8 mouse cellular contexts compared by ENCODE assay signal in the genomic region with DNA sequence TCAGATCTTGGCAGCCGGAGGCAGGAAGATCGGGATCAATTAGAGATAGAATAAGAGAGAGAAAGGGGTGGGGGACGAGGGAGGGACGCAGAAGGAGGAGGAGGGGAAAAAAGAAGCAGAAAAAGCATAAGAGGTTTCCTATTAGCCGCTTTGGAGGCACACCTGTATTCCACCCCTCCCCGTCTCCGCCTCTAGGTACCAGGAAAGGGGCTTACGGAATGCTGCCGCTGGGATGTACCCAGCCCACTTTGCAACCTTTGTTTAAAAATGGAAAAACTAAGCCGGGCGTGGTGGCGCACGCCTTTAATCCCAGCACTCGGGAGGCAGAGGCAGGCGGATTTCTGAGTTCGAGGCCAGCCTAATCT. TPM values are rescaled to one million over a fixed set of nuclear protein-coding genes. Genes with fewer than 3 reads are reported as not detected.
DNase-seq lines count a peak whose midpoint lies in the region; ATAC-seq and TF ChIP-seq lines count a peak whose summit lies in the region.

No protein-coding gene starts in this region.

- no peak for ATAC-seq in heart, embryonic 13.5 days (ENCODE audit: extremely low read depth, insufficient number of reproducible peaks, low FRiP score, low TSS enrichment)
- no peak for ATAC-seq in G1E (ENCODE audit: extremely low read depth, insufficient number of reproducible peaks, low FRiP score, poor library complexity, severe bottlenecking)
- ATAC-seq in heart, embryonic 16.5 days (replicated peaks; ENCODE audit: extremely low read depth, insufficient read depth, low FRiP score) = no peak
- ATAC-seq in frontal cortex, adult (ENCODE audit: low TSS enrichment) = no peak

- peak overlapping the region; percentile 76 for H3K4me3 ChIP-seq in heart, embryonic 13.5 days
- H3K4me3 ChIP-seq in G1E (ENCODE audit: low read depth, low read length) = peak overlapping the region; percentile 85
- peak overlapping the region; percentile 76 for H3K4me3 ChIP-seq in heart, embryonic 16.5 days (ENCODE audit: low read length)
- peak overlapping the region; percentile 91 for H3K4me3 ChIP-seq in macrophage (ENCODE audit: inconsistent target)

- H3K9me3 ChIP-seq in heart, embryonic 13.5 days = no peaks in the 10 kb centered on the region
- H3K9me3 ChIP-seq in G1E (replicated peaks) = no peaks in the 10 kb centered on the region
- H3K9me3 ChIP-seq in heart, embryonic 16.5 days (replicated peaks; ENCODE audit: control insufficient read depth, low read length) = no peaks in the 10 kb centered on the region

- peak overlapping the region; percentile 77 for H3K4me2 ChIP-seq in heart, embryonic 13.5 days
- H3K4me2 ChIP-seq in heart, embryonic 16.5 days (ENCODE audit: low read depth, low read length) = peak overlapping the region; percentile 94

- no peak for TF ChIP-seq CTCF in G1E (IDR thresholded peaks at IDR 0.05; ENCODE audit: low read depth, low read length)

- H3K36me3 ChIP-seq in heart, embryonic 13.5 days = peaks cover 24% of the 10 kb centered on the region
- peaks cover 29% of the 10 kb centered on the region for H3K36me3 ChIP-seq in G1E (replicated peaks)
- H3K36me3 ChIP-seq in heart, embryonic 16.5 days (ENCODE audit: control insufficient read depth, insufficient read depth) = peaks cover 6% of the 10 kb centered on the region
- peaks cover 9% of the 10 kb centered on the region for H3K36me3 ChIP-seq in macrophage (ENCODE audit: inconsistent target)

- DNase-seq in heart, adult 9 months (ENCODE audit: low spot score in 2 of 2) = no peak
- DNase-seq in G1E (ENCODE audit: low spot score) = no peak
- no peak for DNase-seq in cerebellum, adult 9-11 months
- no peak for DNase-seq in embryo, embryonic 9.5 days (ENCODE audit: extremely low spot score)

- H3K9ac ChIP-seq in heart, embryonic 13.5 days = peak overlapping the region; percentile 91
- H3K9ac ChIP-seq in heart, embryonic 16.5 days (ENCODE audit: low read length) = peak overlapping the region; percentile 91

- H3K27ac ChIP-seq in heart, embryonic 13.5 days (replicated peaks) = peak overlapping the region; percentile 91
- peak overlapping the region; percentile 95 for H3K27ac ChIP-seq in heart, embryonic 16.5 days (ENCODE audit: low read length)
- H3K27ac ChIP-seq in macrophage = peak overlapping the region; percentile 35

- peaks cover 40% of the 10 kb centered on the region for H3K4me1 ChIP-seq in heart, embryonic 13.5 days
- H3K4me1 ChIP-seq in G1E (ENCODE audit: insufficient read depth, low read depth, low read length) = peaks cover 63% of the 10 kb centered on the region
- H3K4me1 ChIP-seq in heart, embryonic 16.5 days (ENCODE audit: control insufficient read depth, insufficient read depth, low read length) = peaks cover 25% of the 10 kb centered on the region

- peaks cover 42% of the 10 kb centered on the region for H3K79me2 ChIP-seq in macrophage (ENCODE audit: inconsistent target)

- WGBS in heart, embryonic 13.5 days = 19% methylated on average over 16 of the region's 16 CpGs
- WGBS in heart, embryonic 16.5 days = 21% methylated on average over 16 of the region's 16 CpGs
- WGBS in macrophage (ENCODE audit: missing documents) = 48% methylated on average over 12 of the region's 16 CpGs

- H3K27me3 ChIP-seq in heart, embryonic 13.5 days (replicated peaks) = peaks cover 41% of the 10 kb centered on the region
- H3K27me3 ChIP-seq in G1E (ENCODE audit: insufficient read depth, low read length) = peaks cover 7% of the 10 kb centered on the region
- peaks cover 21% of the 10 kb centered on the region for H3K27me3 ChIP-seq in heart, embryonic 16.5 days (ENCODE audit: control insufficient read depth, insufficient read depth, low read length)

RNA-seq across cellular contexts. Expression of gene Zfp296, which starts 3.3 kb away (rescaled TPM):
- polyA plus RNA-seq in heart, embryonic 13.5 days (2015; fragmentation: Nextera tagmentation; extraction: Ambion mirVana) = 0.12 and 0.32 TPM in 2 replicates
- total RNA-seq in G1E (2014; fragmentation: Nextera tagmentation) (0.53 and 0.97 TPM in 2 replicates), G1E (2017) (0.81 and 0.82 TPM in 2 replicates)
- polyA plus RNA-seq in G1E (2012) (3.4 TPM in 2 replicates), macrophage (2018) (0.16 to 0.24 TPM in 2 of 3 replicates, not detected in the other)
- 0.24 and 0.66 TPM in 2 replicates for polyA plus RNA-seq in heart, embryonic 16.5 days (2015; fragmentation: Nextera tagmentation; extraction: Ambion mirVana)
- 1 to 10 TPM in 4 of 26 experiments, under 1 TPM in 9, not detected in 13; 0.53 to 1.5 (median 0.73) TPM for total RNA-seq in macrophage (2018; cell fraction: chromatin; rRNA removed)
- total RNA-seq in macrophage (2018; cell fraction: cytosol; rRNA removed) = under 1 TPM in 23 of 26 experiments, not detected in 3; 0.10 to 0.72 (median 0.20) TPM
- total RNA-seq in macrophage (2018; cell fraction: nucleus; rRNA removed) = 1 to 10 TPM in 7 of 26 experiments, under 1 TPM in 11, not detected in 8; 0.29 to 2.0 (median 0.79) TPM

RNA-seq across cellular contexts. Expression of gene Gemin7, which starts 3.6 kb away (rescaled TPM):
- 114 and 134 TPM in 2 replicates for polyA plus RNA-seq in heart, embryonic 13.5 days (2015; fragmentation: Nextera tagmentation; extraction: Ambion mirVana)
- total RNA-seq in G1E (2014; fragmentation: Nextera tagmentation) (50.8 and 51.2 TPM in 2 replicates), G1E (2017) (25.8 and 31.3 TPM in 2 replicates)
- polyA plus RNA-seq in G1E (2012) (52.7 and 55.4 TPM in 2 replicates), macrophage (2018) (16.9 to 46.6 TPM (median 40.7 TPM) in 3 replicates)
- 125 and 127 TPM in 2 replicates for polyA plus RNA-seq in heart, embryonic 16.5 days (2015; fragmentation: Nextera tagmentation; extraction: Ambion mirVana)
- total RNA-seq in macrophage (2018; cell fraction: chromatin; rRNA removed) = 10 to 100 TPM in 10 of 26 experiments, 1 to 10 TPM in 16; 3.2 to 19.6 (median 8.9) TPM
- total RNA-seq in macrophage (2018; cell fraction: cytosol; rRNA removed) = 10 to 100 TPM; 35.9 to 57.6 (median 43.0) TPM
- total RNA-seq in macrophage (2018; cell fraction: nucleus; rRNA removed) = 10 to 100 TPM in 23 of 26 experiments, 1 to 10 TPM in 3; 9.0 to 31.5 (median 19.9) TPM

RNA-seq across cellular contexts. Expression of gene Ppp1r37, which starts 10.9 kb away (rescaled TPM):
- 15.0 and 17.2 TPM in 2 replicates for polyA plus RNA-seq in heart, embryonic 13.5 days (2015; fragmentation: Nextera tagmentation; extraction: Ambion mirVana)
- total RNA-seq in G1E (2014; fragmentation: Nextera tagmentation) (22.4 and 23.0 TPM in 2 replicates), G1E (2017) (10.9 and 13.1 TPM in 2 replicates)
- polyA plus RNA-seq in G1E (2012) (68.4 and 71.2 TPM in 2 replicates), macrophage (2018) (21.4 to 34.9 TPM (median 23.9 TPM) in 3 replicates)
- polyA plus RNA-seq in heart, embryonic 16.5 days (2015; fragmentation: Nextera tagmentation; extraction: Ambion mirVana) = 18.2 and 21.1 TPM in 2 replicates
- total RNA-seq in macrophage (2018; cell fraction: chromatin; rRNA removed) = 10 to 100 TPM; 26.7 to 91.8 (median 50.8) TPM
- total RNA-seq in macrophage (2018; cell fraction: cytosol; rRNA removed) = 10 to 100 TPM; 23.2 to 43.0 (median 33.0) TPM
- total RNA-seq in macrophage (2018; cell fraction: nucleus; rRNA removed) = 10 to 100 TPM; 24.7 to 78.1 (median 45.1) TPM

RNA-seq across cellular contexts. Expression of gene Clasrp, which starts 30.5 kb away (rescaled TPM):
- 30.8 and 31.8 TPM in 2 replicates for polyA plus RNA-seq in heart, embryonic 13.5 days (2015; fragmentation: Nextera tagmentation; extraction: Ambion mirVana)
- total RNA-seq in G1E (2014; fragmentation: Nextera tagmentation) = 25.8 and 41.4 TPM in 2 replicates
- total RNA-seq in G1E (2017) = 34.2 and 35.1 TPM in 2 replicates
- polyA plus RNA-seq in G1E (2012) = 153 and 172 TPM in 2 replicates
- 31.9 and 35.1 TPM in 2 replicates for polyA plus RNA-seq in heart, embryonic 16.5 days (2015; fragmentation: Nextera tagmentation; extraction: Ambion mirVana)
- 100 to 1,000 TPM in 23 of 26 experiments, 10 to 100 TPM in 3; 86.3 to 338 (median 198) TPM for total RNA-seq in macrophage (2018; cell fraction: chromatin; rRNA removed)
- 10 to 100 TPM in 14 of 26 experiments, 1 to 10 TPM in 12; 6.3 to 19.3 (median 10.5) TPM for total RNA-seq in macrophage (2018; cell fraction: cytosol; rRNA removed)
- 100 to 1,000 TPM in 6 of 26 experiments, 10 to 100 TPM in 20; 28.7 to 156 (median 67.4) TPM for total RNA-seq in macrophage (2018; cell fraction: nucleus; rRNA removed)
- polyA plus RNA-seq in macrophage (2018) = 14.0 to 24.9 TPM (median 16.3 TPM) in 3 replicates

RNA-seq across cellular contexts. Expression of gene Relb, which starts 55.5 kb away (rescaled TPM):
- polyA plus RNA-seq in heart, embryonic 13.5 days (2015; fragmentation: Nextera tagmentation; extraction: Ambion mirVana) = 5.6 and 6.2 TPM in 2 replicates
- total RNA-seq in G1E (2014; fragmentation: Nextera tagmentation) = 1.5 and 1.9 TPM in 2 replicates
- total RNA-seq in G1E (2017) = 1.5 and 2.0 TPM in 2 replicates
- polyA plus RNA-seq in G1E (2012) = 1.1 and 1.2 TPM in 2 replicates
- 8.3 and 12.4 TPM in 2 replicates for polyA plus RNA-seq in heart, embryonic 16.5 days (2015; fragmentation: Nextera tagmentation; extraction: Ambion mirVana)
- 100 to 1,000 TPM in 17 of 26 experiments, 10 to 100 TPM in 9; 37.2 to 506 (median 179) TPM for total RNA-seq in macrophage (2018; cell fraction: chromatin; rRNA removed)
- total RNA-seq in macrophage (2018; cell fraction: cytosol; rRNA removed) = 100 to 1,000 TPM in 4 of 26 experiments, 10 to 100 TPM in 22; 23.6 to 145 (median 40.1) TPM
- 100 to 1,000 TPM in 16 of 26 experiments, 10 to 100 TPM in 10; 20.4 to 292 (median 128) TPM for total RNA-seq in macrophage (2018; cell fraction: nucleus; rRNA removed)
- polyA plus RNA-seq in macrophage (2018) = 11.3 to 29.9 TPM (median 15.3 TPM) in 3 replicates

Comparison
In these comparisons a context has a peak if more than half of its experiments do, and no peak if none do; other contexts are left out.
1. H3K27ac ChIP-seq: peak in every context shown above with its lines; median percentile 95 in heart, embryonic 16.5 days; 91 in heart, embryonic 13.5 days; 35 in macrophage.